Mouse (Mus musculus): ENCODE results near the gene Gchfr.

GRCm38 (mm10) chr2:119172862-119173576, 5.4 kb downstream of the Gchfr start:
- TF ChIP-seq POLR2A (IDR thresholded peaks at IDR 0.05; ENCODE audit: extremely low read depth, insufficient read depth, low read length) = no peak
- TF ChIP-seq CTCF (IDR thresholded peaks at IDR 0.05; ENCODE audit: extremely low read depth, insufficient read depth, low read length) = no peak
